Mouse (Mus musculus) ovary, adult 10 weeks (tissue): ENCODE data around the gene Bms1. TPM values are rescaled to one million over a fixed set of nuclear protein-coding genes. Genes with fewer than 3 reads are reported as not detected.

Source experiments
- polyA plus RNA-seq: library from polyadenylated mRNA; stranded (reverse); fragments of 350-450 nt; fragmentation: Illumina TruSeq; extraction: RNeasy Lipid Tissue Mini Kit (QIAGEN cat#74804); gene quantifications from one replicate; pipeline ENCODE4 v1.2.3, GENCODE M21; 2014

Gene Bms1
- 49.8 TPM for polyA plus RNA-seq

GRCm38 (mm10) chr6:118419050-118419920, at the start of gene Bms1:
TSS of gene Bms1 (minus strand) at chr6:118419474.

GRCm38 (mm10) chr6:118455042-118455631, 35.9 kb upstream of the Bms1 start, which contains the start of gene Zfp248:
TSS of gene Zfp248 (minus strand) at chr6:118455528.

Other genes with a start within 250 kb of the Bms1 start
- 0.86 TPM for gene Ret, start 221.8 kb downstream of the Bms1 start, polyA plus RNA-seq
- gene Zfp248, start 36.1 kb upstream of the Bms1 start, polyA plus RNA-seq = 11.4 TPM
- 29.8 TPM for gene Zfp9, start 59.8 kb upstream of the Bms1 start, polyA plus RNA-seq
- gene Ankrd26, start 142.8 kb upstream of the Bms1 start, polyA plus RNA-seq = 14.6 TPM